Mouse (Mus musculus): ENCODE measurements at regions not wholly inside any gene's neighbourhood (a gene's known extent, or its start where the extent isn't known, plus 50 kb on each side); places are given as distances from the start of the nearest gene placed in this dataset.
"Not testable (repeated sequence)": the region's sequence is repeated elsewhere in the genome, so short reads cannot be mapped to it uniquely, and the experiment has no call there.

- H3K9me3 ChIP-seq (ENCODE audit: control insufficient read depth, low read depth, low read length): no peaks in the 10 kb centered on the region
- no peaks in the 10 kb centered on the region for H3K4me1 ChIP-seq (ENCODE audit: control insufficient read depth, insufficient read depth, low read length)
- no peak for ATAC-seq (ENCODE audit: insufficient number of reproducible peaks, insufficient read depth, low FRiP score, low read depth)
- H3K27me3 ChIP-seq (ENCODE audit: control insufficient read depth, insufficient read depth, low read length): no peaks in the 10 kb centered on the region
- H3K27ac ChIP-seq (ENCODE audit: low read length): no peak overlapping the region
- no peaks in the 10 kb centered on the region for H3K36me3 ChIP-seq (ENCODE audit: control insufficient read depth, insufficient read depth, low read length)
- H3K9ac ChIP-seq (replicated peaks; ENCODE audit: low read depth, low read length): no peak overlapping the region
- H3K4me2 ChIP-seq (replicated peaks; ENCODE audit: low read depth, low read length): no peak overlapping the region
- H3K4me3 ChIP-seq (ENCODE audit: low read depth, low read length): no peak overlapping the region
Observed at GRCm38 (mm10) chr16:86209319-86209718, 307.7 kb upstream of the Adamts5 start.

- no peaks in the 10 kb centered on the region for H3K9me3 ChIP-seq (ENCODE audit: control insufficient read depth, low read depth, low read length)
- H3K27me3 ChIP-seq (ENCODE audit: control insufficient read depth, insufficient read depth, low read length): no peaks in the 10 kb centered on the region
- H3K4me2 ChIP-seq (replicated peaks; ENCODE audit: low read depth, low read length): no peak overlapping the region
- WGBS: 79% methylated on average over 1 of the region's 1 CpGs
- H3K4me1 ChIP-seq (ENCODE audit: control insufficient read depth, insufficient read depth, low read length): no peaks in the 10 kb centered on the region
- no peak overlapping the region for H3K27ac ChIP-seq (ENCODE audit: low read length)
- no peak overlapping the region for H3K9ac ChIP-seq (replicated peaks; ENCODE audit: low read depth, low read length)
- no peak for ATAC-seq (ENCODE audit: insufficient number of reproducible peaks, insufficient read depth, low FRiP score, low read depth)
- no peaks in the 10 kb centered on the region for H3K36me3 ChIP-seq (ENCODE audit: control insufficient read depth, insufficient read depth, low read length)
- H3K4me3 ChIP-seq (ENCODE audit: low read depth, low read length): no peak overlapping the region
Observed at GRCm38 (mm10) chr16:86189874-86190273, 288.2 kb upstream of the Adamts5 start.

GRCm38 (mm10) chr16:86188966-86189365, 287.3 kb upstream of the Adamts5 start:
- 74% methylated on average over 3 of the region's 3 CpGs for WGBS
- ATAC-seq (ENCODE audit: insufficient number of reproducible peaks, insufficient read depth, low FRiP score, low read depth): no peak
- H3K4me2 ChIP-seq (replicated peaks; ENCODE audit: low read depth, low read length): no peak overlapping the region

GRCm38 (mm10) chr16:86187609-86188008, 286.0 kb upstream of the Adamts5 start:
- not testable (repeated sequence) for H3K9ac ChIP-seq (replicated peaks; ENCODE audit: low read depth, low read length)

More at GRCm38 (mm10) chr16:86188966-86189365, 287.3 kb upstream of the Adamts5 start:
- no peak overlapping the region for H3K4me3 ChIP-seq (ENCODE audit: low read depth, low read length)
- H3K27ac ChIP-seq (ENCODE audit: low read length): no peak overlapping the region
- no peaks in the 10 kb centered on the region for H3K36me3 ChIP-seq (ENCODE audit: control insufficient read depth, insufficient read depth, low read length)
- no peak overlapping the region for H3K9ac ChIP-seq (replicated peaks; ENCODE audit: low read depth, low read length)
- H3K9me3 ChIP-seq (ENCODE audit: control insufficient read depth, low read depth, low read length): no peaks in the 10 kb centered on the region
- no peaks in the 10 kb centered on the region for H3K4me1 ChIP-seq (ENCODE audit: control insufficient read depth, insufficient read depth, low read length)
- no peaks in the 10 kb centered on the region for H3K27me3 ChIP-seq (ENCODE audit: control insufficient read depth, insufficient read depth, low read length)

GRCm38 (mm10) chr16:86159021-86159815, 257.6 kb upstream of the Adamts5 start:
- no peak for ATAC-seq (ENCODE audit: insufficient number of reproducible peaks, insufficient read depth, low FRiP score, low read depth)
- 76% methylated on average over 4 of the region's 4 CpGs for WGBS
- Histone ChIP-seq H3K4me1 (ENCODE audit: control insufficient read depth, insufficient read depth, low read length) (no peaks in the 10 kb centered on the region), H3K36me3 (ENCODE audit: control insufficient read depth, insufficient read depth, low read length) (no peaks in the 10 kb centered on the region), H3K27ac (ENCODE audit: low read length) (no peak overlapping the region), H3K4me2 (replicated peaks; ENCODE audit: low read depth, low read length) (no peak overlapping the region), H3K9ac (replicated peaks; ENCODE audit: low read depth, low read length) (no peak overlapping the region), H3K4me3 (ENCODE audit: low read depth, low read length) (no peak overlapping the region), H3K9me3 (ENCODE audit: control insufficient read depth, low read depth, low read length) (no peaks in the 10 kb centered on the region), H3K27me3 (ENCODE audit: control insufficient read depth, insufficient read depth, low read length) (no peaks in the 10 kb centered on the region)

More at GRCm38 (mm10) chr16:86187609-86188008, 286.0 kb upstream of the Adamts5 start:
- H3K27me3 ChIP-seq (ENCODE audit: control insufficient read depth, insufficient read depth, low read length); H3K27ac ChIP-seq (ENCODE audit: low read length); H3K4me2 ChIP-seq (replicated peaks; ENCODE audit: low read depth, low read length); H3K36me3 ChIP-seq (ENCODE audit: control insufficient read depth, insufficient read depth, low read length); H3K4me3 ChIP-seq (ENCODE audit: low read depth, low read length); H3K9me3 ChIP-seq (ENCODE audit: control insufficient read depth, low read depth, low read length); H3K4me1 ChIP-seq (ENCODE audit: control insufficient read depth, insufficient read depth, low read length); ATAC-seq (ENCODE audit: insufficient number of reproducible peaks, insufficient read depth, low FRiP score, low read depth): not testable (repeated sequence)
- 70% methylated on average over 4 of the region's 4 CpGs for WGBS

- H3K4me2 ChIP-seq (replicated peaks; ENCODE audit: low read depth, low read length): no peak overlapping the region
- 66% methylated on average over 3 of the region's 3 CpGs for WGBS
- H3K4me3 ChIP-seq (ENCODE audit: low read depth, low read length): no peak overlapping the region
- no peaks in the 10 kb centered on the region for H3K9me3 ChIP-seq (ENCODE audit: control insufficient read depth, low read depth, low read length)
- no peak for ATAC-seq (ENCODE audit: insufficient number of reproducible peaks, insufficient read depth, low FRiP score, low read depth)
- H3K9ac ChIP-seq (replicated peaks; ENCODE audit: low read depth, low read length): no peak overlapping the region
- H3K4me1 ChIP-seq (ENCODE audit: control insufficient read depth, insufficient read depth, low read length): no peaks in the 10 kb centered on the region
- H3K27ac ChIP-seq (ENCODE audit: low read length): no peak overlapping the region
- H3K27me3 ChIP-seq (ENCODE audit: control insufficient read depth, insufficient read depth, low read length): no peaks in the 10 kb centered on the region
- no peaks in the 10 kb centered on the region for H3K36me3 ChIP-seq (ENCODE audit: control insufficient read depth, insufficient read depth, low read length)
Observed at GRCm38 (mm10) chr16:86138171-86138570, 236.5 kb upstream of the Adamts5 start.

- Histone ChIP-seq H3K4me1 (ENCODE audit: control insufficient read depth, insufficient read depth, low read length) (no peaks in the 10 kb centered on the region), H3K27me3 (ENCODE audit: control insufficient read depth, insufficient read depth, low read length) (no peaks in the 10 kb centered on the region), H3K27ac (ENCODE audit: low read length) (no peak overlapping the region), H3K36me3 (ENCODE audit: control insufficient read depth, insufficient read depth, low read length) (no peaks in the 10 kb centered on the region), H3K4me3 (ENCODE audit: low read depth, low read length) (no peak overlapping the region), H3K4me2 (replicated peaks; ENCODE audit: low read depth, low read length) (no peak overlapping the region), H3K9me3 (ENCODE audit: control insufficient read depth, low read depth, low read length) (no peaks in the 10 kb centered on the region), H3K9ac (replicated peaks; ENCODE audit: low read depth, low read length) (no peak overlapping the region)
- WGBS: 68% methylated on average over 3 of the region's 3 CpGs
- ATAC-seq (ENCODE audit: insufficient number of reproducible peaks, insufficient read depth, low FRiP score, low read depth): no peak
Observed at GRCm38 (mm10) chr16:86136169-86136568, 234.5 kb upstream of the Adamts5 start.

- no peaks in the 10 kb centered on the region for H3K9me3 ChIP-seq (ENCODE audit: control insufficient read depth, low read depth, low read length)
- H3K4me3 ChIP-seq (ENCODE audit: low read depth, low read length): no peak overlapping the region
- H3K9ac ChIP-seq (replicated peaks; ENCODE audit: low read depth, low read length): no peak overlapping the region
- no peaks in the 10 kb centered on the region for H3K27me3 ChIP-seq (ENCODE audit: control insufficient read depth, insufficient read depth, low read length)
- 89% methylated on average over 4 of the region's 4 CpGs for WGBS
- no peak for ATAC-seq (ENCODE audit: insufficient number of reproducible peaks, insufficient read depth, low FRiP score, low read depth)
- no peak overlapping the region for H3K27ac ChIP-seq (ENCODE audit: low read length)
- no peak overlapping the region for H3K4me2 ChIP-seq (replicated peaks; ENCODE audit: low read depth, low read length)
- no peaks in the 10 kb centered on the region for H3K36me3 ChIP-seq (ENCODE audit: control insufficient read depth, insufficient read depth, low read length)
- no peaks in the 10 kb centered on the region for H3K4me1 ChIP-seq (ENCODE audit: control insufficient read depth, insufficient read depth, low read length)
Observed at GRCm38 (mm10) chr16:86127391-86127790, 225.8 kb upstream of the Adamts5 start.

GRCm38 (mm10) chr16:86124182-86124581, 222.6 kb upstream of the Adamts5 start:
- no peak overlapping the region for H3K4me3 ChIP-seq (ENCODE audit: low read depth, low read length)
- H3K4me1 ChIP-seq (ENCODE audit: control insufficient read depth, insufficient read depth, low read length): no peaks in the 10 kb centered on the region
- H3K36me3 ChIP-seq (ENCODE audit: control insufficient read depth, insufficient read depth, low read length): no peaks in the 10 kb centered on the region
- ATAC-seq (ENCODE audit: insufficient number of reproducible peaks, insufficient read depth, low FRiP score, low read depth): no peak
- no peaks in the 10 kb centered on the region for H3K27me3 ChIP-seq (ENCODE audit: control insufficient read depth, insufficient read depth, low read length)
- WGBS: 66% methylated on average over 1 of the region's 1 CpGs
- no peaks in the 10 kb centered on the region for H3K9me3 ChIP-seq (ENCODE audit: control insufficient read depth, low read depth, low read length)
- H3K27ac ChIP-seq (ENCODE audit: low read length): no peak overlapping the region
- H3K9ac ChIP-seq (replicated peaks; ENCODE audit: low read depth, low read length): no peak overlapping the region
- no peak overlapping the region for H3K4me2 ChIP-seq (replicated peaks; ENCODE audit: low read depth, low read length)
